Mouse (Mus musculus): ENCODE data around the gene Bphl.

Bphl gene

DNA sequence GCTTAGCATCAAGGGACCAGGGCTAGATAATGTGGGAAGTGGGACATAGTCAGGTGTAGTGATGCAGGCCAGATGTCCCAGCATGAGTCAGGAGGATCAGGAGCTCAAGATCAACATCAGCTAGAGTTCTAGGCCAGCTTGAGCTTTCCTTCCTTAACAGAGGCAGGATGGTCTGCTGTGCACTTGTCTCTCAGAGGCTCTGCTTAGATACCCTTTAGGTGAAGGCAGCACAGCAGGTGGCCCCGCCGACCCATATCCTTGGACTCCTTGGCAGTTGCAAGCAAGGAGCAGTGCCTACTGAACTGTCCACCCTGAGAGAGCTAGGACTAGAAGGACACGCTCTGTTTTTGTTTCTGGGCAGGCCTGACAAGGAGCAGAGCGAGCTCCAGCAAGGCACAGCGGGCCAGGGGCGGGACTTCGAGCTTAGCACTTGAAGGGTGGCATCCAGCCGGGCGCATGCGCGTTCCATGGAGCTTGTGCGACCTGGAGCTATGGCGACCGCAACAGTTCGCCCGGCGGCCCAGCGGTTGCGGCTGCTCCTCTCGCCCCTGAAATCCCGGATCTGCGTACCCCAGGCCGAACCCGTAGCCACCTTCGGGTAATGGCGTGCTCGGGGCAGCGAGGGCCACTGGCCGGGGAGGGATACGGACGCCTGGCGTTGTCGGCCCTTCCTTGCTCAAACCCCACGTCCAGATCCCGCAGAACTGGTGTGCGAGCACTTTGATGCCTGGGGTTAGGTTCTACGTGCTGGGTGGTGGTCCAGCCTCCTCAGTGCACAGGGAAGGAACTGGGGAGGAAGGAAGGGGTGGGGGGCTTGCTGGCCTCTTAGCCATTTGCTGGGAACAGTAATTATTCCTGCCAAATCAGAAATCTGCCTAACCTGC is at the start of gene Bphl:
Bphl (plus strand) TSS at position 426 of the 884 bp plus-strand sequence.
- peak; percentile 94 for DNase-seq (ENCODE audit: low read depth, low spot score)

DNA sequence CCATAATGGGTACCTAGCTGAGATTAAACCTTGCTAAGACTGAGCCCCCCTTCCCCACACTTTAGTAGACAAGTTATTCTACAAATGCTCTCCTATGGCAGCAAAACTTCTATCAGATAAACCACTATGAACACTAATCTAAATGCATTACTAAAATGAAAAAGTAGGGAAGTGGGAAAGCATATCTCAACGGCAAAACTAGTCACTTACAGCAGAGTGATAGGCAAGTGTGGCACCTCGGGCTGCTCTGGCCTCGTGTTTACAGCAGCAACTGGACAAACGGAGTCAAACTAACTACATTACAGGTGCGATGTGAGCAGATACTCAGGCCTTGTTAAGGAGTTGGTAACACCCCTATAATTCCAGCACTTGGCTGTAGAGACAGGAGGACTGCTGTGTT is 47.8 kb upstream of the Bphl start:
- DNase-seq (ENCODE audit: low read depth, low spot score), result no peak

DNA sequence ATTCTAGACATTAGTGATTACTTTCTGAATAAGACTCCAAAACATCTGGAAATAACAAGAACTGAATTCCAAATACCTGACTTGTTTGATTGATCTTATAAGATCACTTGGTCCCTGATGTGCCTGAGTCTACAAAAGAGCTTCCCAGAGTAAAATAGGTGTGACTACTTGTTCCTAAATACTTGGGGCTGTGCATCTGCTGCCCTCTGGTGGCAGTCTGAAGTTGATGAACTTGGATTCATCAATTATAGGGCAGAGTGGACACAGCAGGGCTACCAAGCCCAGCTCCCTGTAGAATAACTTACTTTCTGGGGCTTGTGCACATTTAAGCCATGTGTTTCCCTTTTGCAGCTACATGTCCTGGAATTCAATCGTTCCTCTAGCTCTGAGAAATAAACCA is 42.2 kb upstream of the Bphl start:
- peak; percentile 84 for DNase-seq (ENCODE audit: low read depth, low spot score)

DNA sequence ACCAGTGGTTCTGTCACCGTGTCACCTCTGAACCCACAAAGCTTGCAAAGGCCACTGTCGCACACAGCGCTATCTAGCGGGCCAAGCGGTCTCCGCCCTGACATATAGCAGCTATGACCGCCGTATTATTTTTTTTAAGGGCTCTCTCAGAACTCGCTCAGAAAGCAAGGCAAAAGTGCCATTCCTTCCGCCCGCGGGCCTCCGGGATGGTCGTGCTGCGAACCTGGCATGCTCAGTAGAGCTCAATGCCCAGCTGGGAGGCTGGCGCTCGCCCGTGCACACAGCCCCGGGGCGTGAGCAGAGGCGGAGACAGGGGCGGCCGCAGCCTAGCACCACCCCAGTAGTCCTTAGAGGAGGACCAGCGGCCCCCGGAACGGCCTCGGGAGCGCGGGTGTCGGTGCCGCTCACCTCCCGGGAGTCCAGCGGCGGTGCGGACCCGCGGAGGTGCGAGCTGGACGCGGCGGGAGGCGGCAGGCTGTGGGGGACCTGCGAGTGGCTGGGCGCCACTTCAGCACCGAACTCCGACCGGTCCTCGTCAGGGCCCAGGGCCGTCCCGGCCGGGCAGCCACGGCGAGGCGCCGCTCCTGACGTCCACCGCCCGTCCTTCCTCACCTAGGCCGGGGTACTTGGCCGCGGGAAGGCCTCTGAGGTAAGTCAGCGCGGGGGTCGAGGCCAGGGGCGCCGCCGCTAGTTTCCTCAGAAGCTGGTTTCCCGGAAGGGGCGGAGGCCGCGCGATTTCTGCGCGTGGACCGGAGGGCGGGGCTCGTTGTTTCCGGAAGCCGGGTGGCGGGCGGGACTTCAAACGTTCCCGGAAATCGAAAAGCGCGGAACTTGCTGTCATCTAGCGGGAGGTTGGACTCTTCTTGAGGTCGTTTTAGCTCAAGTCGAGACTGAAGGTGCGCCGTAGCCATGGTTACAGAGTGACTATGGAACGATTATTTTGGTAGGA is 35.1 kb upstream of the Bphl start, which contains the start of the genes Ripk1 and Serpinb6a:
Ripk1 (plus strand) TSS at position 306 of the 949 bp plus-strand sequence.
Serpinb6a (minus strand) TSS at position 737 of the 949 bp plus-strand sequence.
- DNase-seq (ENCODE audit: low read depth, low spot score), result peak; percentile 89

GRCm38 (mm10) chr13:34003058-34003457 is 34.3 kb upstream of the Bphl start:
- DNase-seq (ENCODE audit: low read depth, low spot score), result no peak

GRCm38 (mm10) chr13:34007234-34007633 is 30.2 kb upstream of the Bphl start:
- no peak for DNase-seq (ENCODE audit: low read depth, low spot score)

GRCm38 (mm10) chr13:34016927-34017569 is 20.3 kb upstream of the Bphl start:
- no peak for DNase-seq (ENCODE audit: low read depth, low spot score)

GRCm38 (mm10) chr13:34018521-34018920 is 18.9 kb upstream of the Bphl start:
- DNase-seq (ENCODE audit: low read depth, low spot score), result no peak

GRCm38 (mm10) chr13:34021998-34022397 is 15.4 kb upstream of the Bphl start:
- DNase-seq (ENCODE audit: low read depth, low spot score), result no peak

DNA sequence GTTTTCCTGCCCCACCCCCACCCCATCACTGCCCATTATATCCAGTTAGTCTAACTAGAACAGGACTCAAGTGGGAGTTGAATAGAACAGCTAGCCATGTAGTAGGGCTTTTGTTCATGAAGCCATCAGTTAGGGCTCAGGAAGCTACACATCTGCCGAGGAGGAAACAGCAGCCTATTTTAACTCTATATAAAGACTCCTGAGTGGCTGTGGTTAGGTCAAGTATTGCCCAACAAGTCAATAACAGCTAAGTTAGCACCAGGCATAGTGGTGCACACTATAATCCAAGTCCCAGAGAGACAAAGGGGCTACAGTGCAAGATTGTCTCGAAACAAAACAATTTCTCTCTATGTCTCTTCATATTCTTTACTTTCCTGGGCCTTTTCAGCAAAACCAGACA is 5.4 kb upstream of the Bphl start:
- no peak for DNase-seq (ENCODE audit: low read depth, low spot score)

DNA sequence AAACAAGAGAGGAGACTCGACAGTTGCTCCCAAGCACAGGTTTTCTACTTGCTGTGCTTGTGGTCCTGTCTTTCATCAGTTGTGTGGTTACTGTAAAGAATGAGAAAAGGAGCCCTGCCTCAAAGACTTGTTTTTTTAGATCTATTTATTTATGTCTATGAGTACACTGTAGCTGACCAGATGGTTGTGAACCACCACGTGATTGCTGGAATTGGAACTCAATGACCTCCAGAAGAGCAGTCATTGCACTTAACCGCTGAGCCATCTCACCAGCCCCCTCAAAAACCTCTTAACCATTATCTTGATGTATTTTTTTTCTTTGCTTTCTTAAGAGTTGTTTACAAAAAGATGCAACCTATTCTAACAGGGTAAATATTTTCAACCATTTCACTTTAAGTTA is 2.0 kb upstream of the Bphl start:
- no peak for DNase-seq (ENCODE audit: low read depth, low spot score)

DNA sequence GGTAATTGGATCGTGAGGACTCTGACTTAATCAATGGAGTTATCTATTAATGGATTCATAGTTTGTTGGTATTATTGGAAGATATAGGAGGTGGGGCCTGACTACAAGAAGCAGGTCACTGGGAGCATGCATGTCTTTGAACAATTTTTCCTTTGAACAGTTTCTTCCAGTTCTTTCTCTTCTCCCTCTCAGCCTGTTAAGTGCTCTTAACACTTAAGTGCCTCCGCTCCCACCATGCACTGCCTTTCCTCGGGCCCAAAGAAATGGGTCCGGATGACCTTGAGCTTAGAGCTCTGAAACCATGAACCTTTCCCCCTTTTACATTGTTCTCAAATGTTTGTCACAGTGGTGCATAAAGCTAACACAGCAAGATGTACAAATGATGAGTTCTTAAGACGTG is 671 bp upstream of the Bphl start:
- no peak for DNase-seq (ENCODE audit: low read depth, low spot score)

DNA sequence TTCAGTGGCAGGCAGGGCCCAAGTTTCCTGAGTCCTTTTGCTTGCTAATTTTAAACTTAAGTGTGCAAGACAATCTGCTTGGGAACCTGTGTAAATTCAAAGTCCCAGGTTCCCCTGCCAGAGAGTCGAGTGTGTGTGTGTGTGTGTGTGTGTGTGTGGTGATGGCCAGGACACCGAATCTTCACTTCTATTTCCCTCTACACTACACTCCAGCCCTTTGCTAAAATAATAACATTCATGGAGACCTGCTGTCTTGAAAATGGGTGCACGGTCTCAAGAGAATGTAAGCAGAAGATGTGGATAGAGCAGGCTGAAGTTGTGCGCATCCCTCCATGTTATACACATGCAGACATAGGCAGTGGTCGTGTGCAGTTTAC is 647 bp downstream of the Bphl start:
- no peak for DNase-seq (ENCODE audit: low read depth, low spot score)

DNA sequence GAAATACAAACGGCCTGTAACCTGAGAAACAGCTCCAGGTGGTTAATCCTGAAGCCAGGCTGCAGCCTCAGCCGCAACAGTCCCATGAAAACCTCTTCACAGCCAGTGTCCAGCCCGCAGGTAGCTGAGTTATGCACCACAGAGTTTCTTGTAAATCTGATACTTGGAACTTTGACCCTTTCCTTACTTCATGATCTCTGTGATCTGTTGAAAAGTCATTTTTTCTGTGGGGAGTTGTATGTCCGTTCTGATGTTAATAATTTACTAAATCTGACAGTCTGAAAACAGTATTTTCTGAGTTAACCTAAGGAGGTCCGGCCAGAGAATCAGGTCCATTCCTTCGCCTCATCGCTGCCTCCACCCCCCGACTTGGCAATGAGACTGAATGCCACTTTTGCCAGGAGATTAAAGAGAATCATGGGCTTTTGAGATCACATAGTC is 1.5 kb downstream of the Bphl start:
- DNase-seq (ENCODE audit: low read depth, low spot score), result no peak

DNA sequence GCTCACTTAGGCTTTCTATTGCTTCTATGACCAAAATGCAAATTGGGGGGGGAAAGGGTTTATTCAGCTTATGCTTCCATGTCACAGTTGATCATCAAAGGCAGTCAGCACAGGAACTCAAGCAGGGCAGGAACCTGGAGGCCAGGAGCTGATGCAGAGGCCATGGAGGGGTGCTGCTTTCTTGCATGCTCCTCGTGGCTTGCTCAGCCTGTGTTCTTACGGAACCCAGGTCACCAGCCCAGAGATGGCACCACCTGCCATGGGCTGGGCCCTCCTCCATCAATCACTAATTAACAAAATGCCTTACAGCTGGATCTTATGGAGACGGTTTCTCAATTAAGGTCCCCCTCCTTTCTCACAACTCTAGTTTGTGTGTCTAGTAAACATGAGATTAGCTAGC is 2.7 kb downstream of the Bphl start:
- DNase-seq (ENCODE audit: low read depth, low spot score), result no peak

DNA sequence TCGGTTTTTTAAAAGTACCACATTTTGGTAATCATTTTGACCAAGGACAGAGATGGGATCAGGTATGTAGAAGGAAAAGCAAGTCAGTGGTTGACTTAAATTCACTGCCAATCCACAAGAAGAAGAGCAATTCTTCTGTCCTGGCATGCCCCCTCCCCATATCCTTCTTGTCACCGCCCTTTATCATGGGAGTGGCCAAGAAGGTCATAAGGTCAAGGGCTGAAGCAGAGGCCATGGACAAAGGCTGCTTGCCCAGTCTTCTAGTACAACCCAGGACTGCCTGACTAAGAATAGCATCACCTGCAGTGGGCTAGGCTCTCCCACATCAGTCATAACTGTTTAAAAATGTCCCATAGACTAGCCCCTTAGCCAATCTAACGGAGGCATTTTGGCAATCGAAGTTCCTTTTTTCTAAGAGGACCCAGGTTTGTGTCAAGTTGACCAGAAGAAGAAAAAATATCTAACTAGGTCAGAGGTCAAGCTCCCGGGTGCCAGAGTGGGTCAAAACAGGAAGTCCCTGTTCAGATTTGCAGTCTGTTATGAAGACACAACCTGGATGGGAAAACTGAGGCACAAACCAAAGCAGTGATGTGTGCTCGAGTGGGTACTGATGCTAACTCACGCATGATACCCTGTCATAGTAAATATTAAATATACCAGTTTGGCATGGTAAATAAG is 6.5 kb downstream of the Bphl start:
- no peak for DNase-seq (ENCODE audit: low read depth, low spot score)

DNA sequence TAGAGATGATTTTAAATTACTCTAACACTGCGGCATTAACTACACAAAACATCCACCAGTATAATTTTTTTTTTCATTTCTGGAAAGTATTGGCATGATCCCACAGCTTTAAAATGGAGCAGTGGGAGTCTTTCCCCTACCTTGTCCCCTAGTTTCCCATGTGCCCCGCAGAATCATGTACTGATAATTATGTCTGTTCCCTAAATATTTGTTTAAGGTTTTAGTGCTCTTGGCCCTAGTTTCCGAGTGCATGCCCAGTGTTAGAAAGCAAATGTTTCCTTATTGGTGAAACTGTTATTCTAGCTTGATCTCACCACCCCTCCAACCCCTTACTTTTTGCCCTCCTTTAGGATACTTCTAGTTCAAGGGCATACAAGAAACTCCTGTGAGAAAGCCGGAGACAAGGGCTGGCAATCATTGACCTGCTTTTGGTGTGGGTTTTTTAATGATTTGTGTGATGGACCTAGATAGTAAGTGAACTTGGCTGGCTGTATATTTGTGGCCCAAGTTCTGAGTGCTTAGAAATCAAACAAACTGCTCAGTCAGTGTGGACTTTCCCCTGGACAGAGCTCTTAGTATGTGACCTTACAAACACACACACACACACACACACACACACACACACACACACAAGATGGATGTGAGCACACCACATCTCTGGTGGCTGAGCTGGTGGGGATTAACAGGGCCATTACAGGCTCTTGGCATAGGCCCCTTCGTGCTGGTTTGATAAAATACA is 8.3 kb downstream of the Bphl start:
- DNase-seq (ENCODE audit: low read depth, low spot score), result no peak

GRCm38 (mm10) chr13:34046421-34047012 is 9.1 kb downstream of the Bphl start:
- DNase-seq (ENCODE audit: low read depth, low spot score), result peak; percentile 81

- DNase-seq (ENCODE audit: low read depth, low spot score), result no peak
Measured at GRCm38 (mm10) chr13:34047526-34047925, 10.1 kb downstream of the Bphl start.

DNA sequence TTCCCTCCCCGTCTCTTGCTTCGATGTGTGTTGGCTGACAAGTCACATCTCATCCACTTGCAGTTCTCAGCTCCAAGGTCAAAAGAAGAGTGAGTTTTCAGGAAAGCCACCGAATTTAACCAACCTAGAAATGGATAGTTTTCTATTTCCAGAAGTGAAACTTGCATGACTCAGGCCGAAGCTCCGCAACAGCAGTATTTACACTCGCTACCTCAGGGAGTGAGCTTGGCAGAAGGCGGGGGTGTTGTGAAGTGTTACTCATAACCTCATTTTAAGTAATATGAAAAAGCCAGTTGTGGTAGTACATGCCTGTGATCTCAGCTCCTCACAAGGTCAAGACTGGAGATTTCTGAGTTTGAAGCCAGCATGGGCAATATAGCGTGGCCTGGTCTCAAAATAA is 13.1 kb downstream of the Bphl start:
- no peak for DNase-seq (ENCODE audit: low read depth, low spot score)
